Mouse (Mus musculus) heart, postnatal 14 days (tissue): ENCODE results near the gene Dmbt1. TPM values are rescaled to one million over a fixed set of nuclear protein-coding genes. Genes with fewer than 3 reads are reported as not detected.
"Not testable (repeated sequence)": the region's sequence is repeated elsewhere in the genome, so short reads cannot be mapped to it uniquely, and the experiment has no call there.

Experiments
- DNase-seq, 2 experiments: peaks; one replicate each; pipeline ENCODE4 v3.0.0; 2021 to 2022
- intact Hi-C: fragments of 180-260 bp; cut with DNase I; formaldehyde crosslinking; loops from one replicate; pipeline ENCODE4 v1.15.1; 2025
- long read RNA-seq, 2 experiments: library from polyadenylated mRNA; stranded (forward); transcript quantifications; one replicate each; pipeline ENCODE4 v2.0.0; 2021
- total RNA-seq, 2 experiments: library from RNA; stranded (reverse); gene quantifications; 2 replicates each; pipeline ENCODE4 v1.2.3; 2021

Gene Dmbt1
- under 1 TPM in 1 of 2 experiments, not detected in 1; 0.12 TPM for total RNA-seq
- long read RNA-seq, experiment 1 = 0 reads
- long read RNA-seq, experiment 2 = 0 reads

- DNase-seq = no peak
- intact Hi-C loops = no loop called here
Measured at GRCm38 (mm10) chr7:131031755-131032154, at the start of gene Dmbt1. Gene Dmbt1 (plus strand): TSS chr7:131032053.

GRCm38 (mm10) chr7:130982371-130982770, 49.5 kb upstream of the Dmbt1 start:
- intact Hi-C loops = no loop called here
- DNase-seq = no peak

- no peak for DNase-seq
- intact Hi-C loops = no loop called here
Measured at GRCm38 (mm10) chr7:130982881-130983280, 49.0 kb upstream of the Dmbt1 start.

- no peak for DNase-seq
- intact Hi-C loops = no loop called here
Measured at GRCm38 (mm10) chr7:130984294-130984693, 47.6 kb upstream of the Dmbt1 start.

- no peak for DNase-seq
- intact Hi-C loops = no loop called here
Measured at GRCm38 (mm10) chr7:130985193-130985592, 46.7 kb upstream of the Dmbt1 start.

- intact Hi-C loops = no loop called here
- no peak for DNase-seq
Measured at GRCm38 (mm10) chr7:130985716-130986115, 46.1 kb upstream of the Dmbt1 start.

- peak; percentile 54 for DNase-seq
- intact Hi-C loops = no loop called here
Measured at GRCm38 (mm10) chr7:130988146-130988545, 43.7 kb upstream of the Dmbt1 start.

GRCm38 (mm10) chr7:130989371-130989770, 42.5 kb upstream of the Dmbt1 start:
- intact Hi-C loops = no loop called here
- no peak for DNase-seq

GRCm38 (mm10) chr7:130991174-130991789, 40.6 kb upstream of the Dmbt1 start:
- DNase-seq = no peak
- intact Hi-C loops = no loop called here

GRCm38 (mm10) chr7:130993907-130994306, 37.9 kb upstream of the Dmbt1 start:
- intact Hi-C loops = loop anchor here (2.0 kb wide), 1 partner anchor 49 kb away; no protein-coding TSS in a partner anchor

GRCm38 (mm10) chr7:131001976-131002726, 29.7 kb upstream of the Dmbt1 start:
- intact Hi-C loops = no loop called here
- no peak for DNase-seq

More at GRCm38 (mm10) chr7:130993907-130994306, 37.9 kb upstream of the Dmbt1 start:
- DNase-seq = no peak

- intact Hi-C loops = no loop called here
Measured at GRCm38 (mm10) chr7:131004071-131004470, 27.8 kb upstream of the Dmbt1 start.

GRCm38 (mm10) chr7:131007221-131007620, 24.6 kb upstream of the Dmbt1 start:
- DNase-seq = no peak
- intact Hi-C loops = no loop called here

More at GRCm38 (mm10) chr7:131004071-131004470, 27.8 kb upstream of the Dmbt1 start:
- no peak for DNase-seq

- no peak for DNase-seq
Measured at GRCm38 (mm10) chr7:131009178-131009577, 22.7 kb upstream of the Dmbt1 start.

GRCm38 (mm10) chr7:131011901-131012300, 20.0 kb upstream of the Dmbt1 start:
- intact Hi-C loops = no loop called here
- no peak for DNase-seq

More at GRCm38 (mm10) chr7:131009178-131009577, 22.7 kb upstream of the Dmbt1 start:
- intact Hi-C loops = no loop called here

- DNase-seq = no peak
- intact Hi-C loops = no loop called here
Measured at GRCm38 (mm10) chr7:131019181-131019580, 12.7 kb upstream of the Dmbt1 start.

- DNase-seq = no peak
- intact Hi-C loops = no loop called here
Measured at GRCm38 (mm10) chr7:131024807-131025206, 7.0 kb upstream of the Dmbt1 start.

- intact Hi-C loops = no loop called here
- DNase-seq = no peak
Measured at GRCm38 (mm10) chr7:131027557-131027956, 4.3 kb upstream of the Dmbt1 start.

- DNase-seq = no peak
- intact Hi-C loops = no loop called here
Measured at GRCm38 (mm10) chr7:131036396-131036795, 4.5 kb downstream of the Dmbt1 start.

GRCm38 (mm10) chr7:131037083-131037482, 5.2 kb downstream of the Dmbt1 start:
- no peak for DNase-seq
- intact Hi-C loops = no loop called here

- intact Hi-C loops = loop anchor here (5.0 kb wide), 1 partner anchor 123 kb away; no protein-coding TSS in a partner anchor
Measured at GRCm38 (mm10) chr7:131040760-131041159, 8.9 kb downstream of the Dmbt1 start.

GRCm38 (mm10) chr7:131042657-131043056, 10.8 kb downstream of the Dmbt1 start:
- intact Hi-C loops = loop anchor here (2.0 to 5.0 kb wide), 4 partner anchors 48 to 272 kb away; no protein-coding TSS in a partner anchor

More at GRCm38 (mm10) chr7:131040760-131041159, 8.9 kb downstream of the Dmbt1 start:
- DNase-seq = not testable (repeated sequence)

More at GRCm38 (mm10) chr7:131042657-131043056, 10.8 kb downstream of the Dmbt1 start:
- peak; percentile 7 for DNase-seq
